Mouse (Mus musculus): ENCODE data around the gene Col17a1. TPM values are rescaled to one million over a fixed set of nuclear protein-coding genes. Genes with fewer than 3 reads are reported as not detected.

Col17a1 gene
- polyA plus RNA-seq, 1 experiment from 2014 or later: 0.30 TPM

DNA sequence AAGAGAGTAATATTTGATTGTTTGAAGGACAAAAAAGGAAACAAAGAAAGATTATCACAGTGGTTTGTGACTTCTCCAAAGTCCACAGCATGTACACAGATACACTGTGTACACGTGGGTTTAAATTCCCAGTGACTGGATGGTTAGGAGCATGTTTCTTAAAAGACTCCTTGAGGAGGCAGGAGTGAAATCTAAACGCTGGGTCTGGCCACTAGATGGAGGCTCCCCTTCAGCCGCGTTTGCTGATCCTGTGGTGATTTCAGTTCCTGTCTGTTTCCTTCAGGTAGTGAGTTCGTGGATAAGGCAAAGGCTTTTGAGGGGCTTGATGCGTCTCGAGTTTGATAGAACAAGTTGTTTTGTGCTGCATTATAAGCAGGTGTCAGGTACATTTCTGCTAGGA lies 78.5 kb downstream of the Col17a1 start:
- Histone ChIP-seq H3K4me2 (replicated peaks; ENCODE audit: low read depth) (no peak overlapping the region), H3K4me1 (replicated peaks; ENCODE audit: control insufficient read depth, insufficient read depth, low read length) (no peaks in the 10 kb centered on the region), H3K4me3 (ENCODE audit: low read depth, low read length) (no peak overlapping the region), H3K27me3 (replicated peaks; ENCODE audit: control insufficient read depth, insufficient read depth, low read length) (no peaks in the 10 kb centered on the region), H3K9ac (ENCODE audit: low read depth, low read length) (no peak overlapping the region), H3K36me3 (ENCODE audit: control insufficient read depth, insufficient read depth) (peaks cover 38% of the 10 kb centered on the region), H3K9me3 (ENCODE audit: control insufficient read depth) (no peaks in the 10 kb centered on the region), H3K27ac (ENCODE audit: low read depth, low read length) (no peak overlapping the region)
- no peak for ATAC-seq
- 53% methylated on average over 7 of the region's 7 CpGs for WGBS
- peak; percentile 32 for TF ChIP-seq CTCF (IDR thresholded peaks at IDR 0.05; ENCODE audit: low read depth)

DNA sequence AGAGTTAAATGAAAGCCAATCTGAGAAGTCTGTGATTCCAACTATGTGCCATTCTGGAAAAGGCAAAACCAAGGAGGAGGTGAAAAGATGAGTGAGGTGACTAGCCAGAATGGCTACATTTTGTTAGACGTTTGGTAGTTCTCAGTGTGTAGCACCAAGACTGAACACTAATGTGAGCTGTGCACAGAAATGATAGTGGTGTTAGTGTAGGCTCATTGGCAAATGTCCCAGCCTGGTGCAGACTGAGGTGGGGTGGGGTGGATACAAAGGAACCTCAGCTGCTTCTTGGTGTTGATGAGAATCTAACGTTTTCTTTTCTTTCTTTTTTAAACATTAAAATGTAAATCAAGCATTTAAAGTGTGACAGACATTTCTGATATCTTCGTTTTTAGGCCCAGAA lies 83.4 kb downstream of the Col17a1 start:
- H3K4me2 ChIP-seq (replicated peaks; ENCODE audit: low read depth): no peak overlapping the region
- TF ChIP-seq CTCF (IDR thresholded peaks at IDR 0.05; ENCODE audit: low read depth): no peak
- peaks cover 6% of the 10 kb centered on the region; the same call in 1 of the 2 replicates for H3K36me3 ChIP-seq (ENCODE audit: control insufficient read depth, insufficient read depth)
- no peak overlapping the region for H3K27ac ChIP-seq (ENCODE audit: low read depth, low read length)
- H3K4me3 ChIP-seq (ENCODE audit: low read depth, low read length): no peak overlapping the region
- H3K4me1 ChIP-seq (replicated peaks; ENCODE audit: control insufficient read depth, insufficient read depth, low read length): no peaks in the 10 kb centered on the region
- no peak overlapping the region for H3K9ac ChIP-seq (ENCODE audit: low read depth, low read length)
- ATAC-seq: no peak
- 65% methylated on average over 3 of the region's 3 CpGs for WGBS
- H3K9me3 ChIP-seq (ENCODE audit: control insufficient read depth): no peaks in the 10 kb centered on the region
- no peaks in the 10 kb centered on the region for H3K27me3 ChIP-seq (replicated peaks; ENCODE audit: control insufficient read depth, insufficient read depth, low read length)

Other genes starting within 250 kb of the Col17a1 start
- 2.2 and 2.4 TPM in 2 replicates for gene Sh3pxd2a, start 227.7 kb downstream of the Col17a1 start, polyA plus RNA-seq (2015; fragmentation: Nextera tagmentation; extraction: Ambion mirVana)
- 11.4 and 14.9 TPM in 2 replicates for gene Stn1, start 154.6 kb downstream of the Col17a1 start, polyA plus RNA-seq (2015; fragmentation: Nextera tagmentation; extraction: Ambion mirVana)
- 8.8 and 10.0 TPM in 2 replicates for gene Slk, start 112.4 kb downstream of the Col17a1 start, polyA plus RNA-seq (2015; fragmentation: Nextera tagmentation; extraction: Ambion mirVana)
- gene Sfr1, start 39.6 kb upstream of the Col17a1 start, polyA plus RNA-seq (2015; fragmentation: Nextera tagmentation; extraction: Ambion mirVana): 145 TPM in 2 replicates
- 742 and 817 TPM in 2 replicates for gene Gsto1, start 162.9 kb upstream of the Col17a1 start, polyA plus RNA-seq (2015; fragmentation: Nextera tagmentation; extraction: Ambion mirVana)
- 0.95 and 0.98 TPM in 2 replicates for gene Gsto2, start 173.4 kb upstream of the Col17a1 start, polyA plus RNA-seq (2015; fragmentation: Nextera tagmentation; extraction: Ambion mirVana)
- 0.16 and 0.22 TPM in 2 replicates for gene Cfap43, start 227.2 kb upstream of the Col17a1 start, polyA plus RNA-seq (2015; fragmentation: Nextera tagmentation; extraction: Ambion mirVana)
- 2.6 and 2.7 TPM in 2 replicates for gene Itprip, start 227.2 kb upstream of the Col17a1 start, polyA plus RNA-seq (2015; fragmentation: Nextera tagmentation; extraction: Ambion mirVana)
- gene Cfap58, start 245.6 kb upstream of the Col17a1 start, polyA plus RNA-seq (2015; fragmentation: Nextera tagmentation; extraction: Ambion mirVana): not detected in 2 replicates

Measured in intestine, postnatal 0 days (tissue).